8 mouse cellular contexts compared by ENCODE assay signal in the genomic region with DNA sequence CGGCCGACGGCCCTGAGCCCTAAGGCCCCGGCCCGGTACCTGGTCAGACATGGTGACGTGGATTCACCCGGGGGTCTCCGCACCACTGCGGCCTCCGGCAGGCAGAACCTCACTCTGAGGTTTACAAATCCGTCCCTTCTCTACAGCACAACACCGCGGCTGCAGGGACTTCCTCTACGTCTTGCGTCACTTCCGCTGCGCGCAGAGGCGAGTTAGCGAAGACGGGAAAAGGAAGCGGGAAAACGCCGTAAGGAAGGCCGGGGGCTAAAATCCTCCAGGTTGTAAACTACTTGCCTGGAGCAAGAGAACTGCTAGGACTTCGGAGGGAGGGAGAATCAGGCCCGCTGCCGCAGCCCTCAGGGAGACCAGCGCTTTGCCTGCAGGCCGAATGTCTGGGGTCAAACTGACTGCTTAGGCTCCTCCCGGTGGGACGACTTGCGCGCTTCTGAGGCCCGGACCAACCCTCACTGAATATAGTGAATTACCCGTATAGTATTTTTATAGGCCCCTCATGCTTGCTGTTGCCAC. TPM values are rescaled to one million over a fixed set of nuclear protein-coding genes. Genes with fewer than 3 reads are reported as not detected.
DNase-seq lines count a peak whose midpoint lies in the region; ATAC-seq lines count a peak whose summit lies in the region.

Gene Sumo1, minus strand, starts transcription at position 194 of the 528 bp plus-strand sequence.

- peak; percentile 95 for ATAC-seq in megakaryocyte progenitor cell, adult 5-6 weeks (replicated peaks; ENCODE audit: poor library complexity)

- DNase-seq in adipocyte (ENCODE audit: low spot score) = peak; percentile 90
- peak; percentile 97 for DNase-seq in embryo, embryonic 10 days (ENCODE audit: low spot score)
- peak; percentile 82 for DNase-seq in gastrocnemius, postnatal 10 days
- peak; percentile 95 for DNase-seq in induced T-regulatory cell, adult 2 months (ENCODE audit: low read depth)
- peak; percentile 69 to 87 for DNase-seq in left cerebral cortex, adult 9 months (ENCODE audit: low spot score in 2 of 2)
- DNase-seq in right cerebral cortex, postnatal 14 days = peak; percentile 87
- DNase-seq in urinary bladder, postnatal 36 days (ENCODE audit: low spot score in 2 of 2) = peak; percentile 80 to 86

RNA-seq across cellular contexts. Expression of gene Sumo1, which starts in this region (rescaled TPM):
- total RNA-seq in gastrocnemius, postnatal 10 days (2021) = 10 to 100 TPM; 75.1 to 75.6 TPM
- total RNA-seq in megakaryocyte progenitor cell, adult 5-6 weeks (2015) = 253 and 264 TPM in 2 replicates
- 142 and 171 TPM in 2 replicates for total RNA-seq in megakaryocyte progenitor cell, adult 5-6 weeks (2017)

Comparison
In these comparisons a context has a peak if more than half of its experiments do, and no peak if none do; other contexts are left out.
1. Peak in every context shown above with its lines: DNase-seq and ATAC-seq.